Mouse (Mus musculus) intestine, postnatal 0 days (tissue): ENCODE measurements around the gene Bcat1. TPM values are rescaled to one million over a fixed set of nuclear protein-coding genes. Genes with fewer than 3 reads are reported as not detected.

Experiments
- ATAC-seq: fragments of 200-750 bp; cut with Nextera tagmentation; 2 replicates; pipeline ENCODE4 v1.8.0; 2017; ENCODE audit warnings: mild to moderate bottlenecking, moderate TSS enrichment, moderate library complexity
- H3K27ac ChIP-seq: fragments of 300-500 bp; sonication (generic); 2 replicates; pipeline ENCODE4 v1.5.1; 2014; ENCODE audit warnings: mild to moderate bottlenecking, low read depth, low read length, moderate library complexity
- H3K27me3 ChIP-seq: fragments of 300-500 bp; sonication (generic); replicated peaks from 2 replicates; pipeline ENCODE4 v1.6.1; 2014; ENCODE audit warnings: low read length, mixed read lengths; ENCODE audit not compliant: control insufficient read depth, insufficient read depth
- H3K36me3 ChIP-seq: fragments of 300-500 bp; sonication (generic); 2 replicates; pipeline ENCODE4 v1.6.1; 2014; ENCODE audit warnings: mild to moderate bottlenecking, moderate library complexity; ENCODE audit not compliant: control insufficient read depth, insufficient read depth
- H3K4me1 ChIP-seq: fragments of 300-500 bp; sonication (generic); replicated peaks from 2 replicates; pipeline ENCODE4 v1.6.1; 2014; ENCODE audit warnings: antibody characterized with exemption, low read length, mixed read lengths; ENCODE audit not compliant: control insufficient read depth, insufficient read depth
- H3K4me2 ChIP-seq: fragments of 300-500 bp; sonication (generic); replicated peaks from 2 replicates; pipeline ENCODE4 v1.6.1; 2014; ENCODE audit warnings: low read depth, mild to moderate bottlenecking, moderate library complexity
- H3K4me3 ChIP-seq: fragments of 300-500 bp; sonication (generic); 2 replicates; pipeline ENCODE4 v1.5.1; 2014; ENCODE audit warnings: low read depth, low read length
- H3K9ac ChIP-seq: fragments of 300-500 bp; sonication (generic); 2 replicates; pipeline ENCODE4 v1.6.1; 2014; ENCODE audit warnings: mild to moderate bottlenecking, low read depth, low read length
- H3K9me3 ChIP-seq: fragments of 300-500 bp; sonication (generic); 2 replicates; pipeline ENCODE4 v1.6.1; 2016; ENCODE audit warnings: mixed run types; ENCODE audit not compliant: control insufficient read depth
- CTCF ChIP-seq: sonication (generic); IDR thresholded peaks from 2 replicates; pipeline ENCODE4 v1.5.1; 2016; ENCODE audit warnings: low read depth, mild to moderate bottlenecking, control low read depth, antibody characterized with exemption, moderate library complexity
- WGBS: fragments of 180-500 bp; shearing (Covaris S2); extraction: QIAGEN DNeasy Blood & Tissue Kit; methylation state at CpG from one replicate; pipeline ENCODE4 v1.1.7; 2014; 5-methylcytosine and 5-hydroxymethylcytosine counted together
- polyA plus RNA-seq: library from polyadenylated mRNA; unstranded; fragments of >200 nt; fragmentation: Nextera tagmentation; extraction: Ambion mirVana; gene quantifications from 2 replicates; pipeline ENCODE4 v1.2.1, GENCODE M21; 2015

Bcat1 gene
- polyA plus RNA-seq, 1 experiment from 2014 or later, result 1.0 TPM

DNA sequence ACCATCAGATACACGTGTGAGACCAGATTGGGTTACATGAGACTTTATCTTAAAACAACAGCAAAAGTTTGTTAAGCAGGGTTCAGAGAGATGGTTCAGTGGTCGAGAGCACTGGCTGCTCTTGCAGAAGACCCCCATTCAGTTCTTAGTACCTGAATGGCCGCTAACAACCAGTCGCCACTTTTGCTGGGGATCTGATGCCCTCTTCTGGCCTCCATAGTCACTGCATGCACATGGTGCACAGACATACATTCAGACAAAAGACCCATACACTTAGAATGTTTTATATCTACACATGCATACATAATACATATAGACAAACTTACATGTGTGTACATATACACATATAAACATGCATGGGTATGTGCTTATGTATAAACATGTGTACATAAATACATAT is 86.8 kb downstream of the Bcat1 start:
- WGBS, result 91% methylated on average over 4 of the region's 4 CpGs
- no peak overlapping the region for H3K4me2 ChIP-seq
- no peak overlapping the region for H3K4me3 ChIP-seq
- no peaks in the 10 kb centered on the region for H3K36me3 ChIP-seq
- H3K9ac ChIP-seq, result no peak overlapping the region
- no peaks in the 10 kb centered on the region for H3K27me3 ChIP-seq
- no peak for ATAC-seq
- H3K27ac ChIP-seq, result no peak overlapping the region
- peak; percentile 19; the same call in 1 of the 2 replicates for TF ChIP-seq CTCF
- H3K4me1 ChIP-seq, result no peaks in the 10 kb centered on the region
- H3K9me3 ChIP-seq, result no peaks in the 10 kb centered on the region

- Histone ChIP-seq H3K9me3 (no peaks in the 10 kb centered on the region), H3K4me1 (no peaks in the 10 kb centered on the region), H3K27me3 (no peaks in the 10 kb centered on the region), H3K36me3 (no peaks in the 10 kb centered on the region), H3K4me3 (no peak overlapping the region), H3K27ac (no peak overlapping the region), H3K9ac (no peak overlapping the region), H3K4me2 (no peak overlapping the region)
- WGBS, result 84% methylated on average over 6 of the region's 6 CpGs
- no peak for TF ChIP-seq CTCF
- no peak for ATAC-seq
These were observed 88.3 kb downstream of the Bcat1 start for GRCm38 (mm10) chr6:144987676-144988075.

GRCm38 (mm10) chr6:144987216-144987615 is 88.8 kb downstream of the Bcat1 start:
- TF ChIP-seq CTCF, result no peak
- ATAC-seq, result no peak

DNA sequence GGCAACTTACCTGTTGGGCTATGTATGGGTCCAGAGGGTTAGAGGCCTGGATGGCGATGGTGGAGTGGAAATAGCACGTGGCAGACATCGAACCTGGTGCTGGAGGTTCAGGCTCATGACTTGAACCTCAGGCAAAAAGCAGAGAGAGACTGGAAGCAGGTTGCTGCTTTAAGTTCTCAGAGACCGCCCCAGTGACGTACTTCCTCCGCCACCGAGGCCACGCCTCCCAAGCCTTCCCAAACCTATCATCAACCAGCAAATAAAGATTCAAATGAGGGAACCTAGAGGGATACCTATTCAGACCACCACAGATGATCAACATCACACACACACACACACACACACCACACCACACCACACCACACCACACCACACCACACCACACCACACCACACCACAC is 91.8 kb downstream of the Bcat1 start:
- WGBS, result 96% methylated on average over 8 of the region's 8 CpGs
- Histone ChIP-seq H3K4me1 (no peaks in the 10 kb centered on the region), H3K36me3 (no peaks in the 10 kb centered on the region), H3K9me3 (no peaks in the 10 kb centered on the region), H3K4me2 (no peak overlapping the region), H3K27me3 (no peaks in the 10 kb centered on the region), H3K9ac (no peak overlapping the region), H3K27ac (no peak overlapping the region), H3K4me3 (no peak overlapping the region)
- no peak for TF ChIP-seq CTCF
- no peak for ATAC-seq

More at GRCm38 (mm10) chr6:144987216-144987615, 88.8 kb downstream of the Bcat1 start:
- Histone ChIP-seq H3K4me3 (no peak overlapping the region), H3K27ac (no peak overlapping the region), H3K4me2 (no peak overlapping the region), H3K36me3 (no peaks in the 10 kb centered on the region), H3K27me3 (no peaks in the 10 kb centered on the region), H3K9me3 (no peaks in the 10 kb centered on the region), H3K4me1 (no peaks in the 10 kb centered on the region), H3K9ac (no peak overlapping the region)
- WGBS, result 76% methylated on average over 7 of the region's 7 CpGs

- no peak overlapping the region for H3K9ac ChIP-seq
- no peak for TF ChIP-seq CTCF
- no peaks in the 10 kb centered on the region for H3K36me3 ChIP-seq
- H3K4me2 ChIP-seq, result no peak overlapping the region
- H3K4me3 ChIP-seq, result no peak overlapping the region
- no peaks in the 10 kb centered on the region for H3K27me3 ChIP-seq
- 90% methylated on average over 3 of the region's 3 CpGs for WGBS
- H3K27ac ChIP-seq, result no peak overlapping the region
- no peaks in the 10 kb centered on the region for H3K9me3 ChIP-seq
- H3K4me1 ChIP-seq, result no peaks in the 10 kb centered on the region
- ATAC-seq, result no peak
These were observed 93.9 kb downstream of the Bcat1 start for GRCm38 (mm10) chr6:144982093-144982492.

- no peak for ATAC-seq
- Histone ChIP-seq H3K4me1 (no peaks in the 10 kb centered on the region), H3K4me3 (no peak overlapping the region), H3K27ac (no peak overlapping the region), H3K27me3 (no peaks in the 10 kb centered on the region), H3K36me3 (no peaks in the 10 kb centered on the region), H3K9me3 (no peaks in the 10 kb centered on the region), H3K4me2 (no peak overlapping the region), H3K9ac (no peak overlapping the region)
- no peak for TF ChIP-seq CTCF
- WGBS, result 80% methylated on average over 8 of the region's 8 CpGs
These were observed 103.6 kb downstream of the Bcat1 start for GRCm38 (mm10) chr6:144972351-144972750.

DNA sequence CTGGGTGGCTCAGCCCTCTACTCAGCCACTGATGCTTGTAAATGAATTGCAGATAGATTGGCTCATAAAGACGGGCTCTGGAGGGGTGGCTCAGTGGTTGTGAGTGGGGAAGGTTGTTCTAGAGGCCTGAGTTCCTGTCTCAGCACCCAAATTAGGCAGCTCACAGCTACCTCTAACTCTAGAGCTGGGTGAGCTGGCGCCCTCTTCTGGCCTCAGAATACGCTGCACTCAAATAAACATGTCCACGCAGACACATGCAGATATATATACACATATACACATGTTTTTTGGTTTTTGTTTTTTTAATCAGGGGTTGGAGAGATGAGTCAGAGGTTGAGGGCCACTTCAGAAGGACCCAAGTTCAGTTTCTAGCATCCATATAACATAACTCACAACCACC is 105.1 kb downstream of the Bcat1 start:
- Histone ChIP-seq H3K4me3 (no peak overlapping the region), H3K9me3 (no peaks in the 10 kb centered on the region), H3K36me3 (no peaks in the 10 kb centered on the region), H3K9ac (no peak overlapping the region), H3K27ac (no peak overlapping the region), H3K4me1 (no peaks in the 10 kb centered on the region), H3K27me3 (no peaks in the 10 kb centered on the region), H3K4me2 (no peak overlapping the region)
- TF ChIP-seq CTCF, result peak; percentile 25; the same call in 1 of the 2 replicates
- 80% methylated on average over 4 of the region's 4 CpGs for WGBS
- ATAC-seq, result no peak
